Mouse (Mus musculus) megakaryocyte, embryonic 14.5 days (primary cell): ENCODE measurements at regions not wholly inside any gene's neighbourhood (a gene's known extent, or its start where the extent isn't known, plus 50 kb on each side); places are given as distances from the start of the nearest gene placed in this dataset.

Experiments used
- H3K27me3 ChIP-seq: replicated peaks from 2 replicates; pipeline ENCODE3; 2012; ENCODE audit warnings: inconsistent platforms
- H3K36me3 ChIP-seq: replicated peaks from 2 replicates; pipeline ENCODE3; 2012; ENCODE audit warnings: low read length, inconsistent platforms, mixed read lengths
- H3K4me1 ChIP-seq: 2 replicates; pipeline ENCODE4 v1.6.1; 2012; ENCODE audit warnings: inconsistent platforms
- H3K4me3 ChIP-seq: replicated peaks from 2 replicates; pipeline ENCODE3; 2012; ENCODE audit warnings: moderate library complexity, mild to moderate bottlenecking, inconsistent platforms
- H3K9me3 ChIP-seq: 2 replicates; pipeline ENCODE4 v1.6.1; 2012; ENCODE audit warnings: inconsistent platforms
- FLI1 ChIP-seq: IDR thresholded peaks from 2 replicates; pipeline ENCODE4 v1.6.1; 2012; ENCODE audit warnings: low read length, inconsistent platforms, mixed read lengths
- GATA1 ChIP-seq: IDR thresholded peaks from 3 replicates; pipeline ENCODE4 v1.6.1; 2012; ENCODE audit warnings: mixed read lengths, low read length, inconsistent platforms, borderline replicate concordance

DNA sequence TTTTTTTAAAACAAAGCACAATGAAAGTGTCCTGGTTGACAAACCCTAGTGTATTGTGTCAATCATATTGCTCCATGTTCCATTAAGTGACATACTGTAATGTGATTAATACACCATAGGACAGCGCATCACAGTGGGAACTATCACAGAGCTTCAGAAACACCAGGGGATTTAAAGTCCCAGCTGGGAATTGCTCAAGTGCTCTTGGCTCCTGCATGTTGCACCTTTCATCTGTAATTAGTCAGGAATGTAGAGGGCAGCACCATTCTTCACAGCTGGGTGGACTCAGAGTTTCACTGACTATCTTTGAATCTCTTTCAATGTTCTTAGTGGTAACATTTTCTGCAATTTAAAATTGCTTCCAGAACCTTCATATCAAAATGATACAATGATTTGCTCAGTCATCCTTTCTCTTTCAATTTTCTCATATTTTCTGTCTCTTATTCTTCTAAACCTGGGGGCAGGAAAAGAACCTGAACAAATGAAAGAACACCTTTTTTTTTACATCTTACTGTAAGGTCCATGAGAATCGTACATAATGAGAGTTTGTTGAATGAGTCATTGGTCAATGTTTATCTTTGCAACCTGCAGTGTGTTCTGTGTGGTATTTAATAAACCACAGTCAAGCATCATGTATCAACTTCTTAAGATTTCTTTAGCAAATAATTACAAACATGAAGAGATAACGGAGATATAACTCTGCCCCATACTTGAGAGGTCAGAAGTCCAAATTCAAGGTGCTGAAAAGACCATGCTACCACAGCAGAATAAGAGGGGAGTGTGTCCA lies 333.0 kb downstream of the Etaa1 start:
- Histone ChIP-seq H3K27me3 (no peaks in the 10 kb centered on the region), H3K4me1 (no peaks in the 10 kb centered on the region), H3K9me3 (no peaks in the 10 kb centered on the region), H3K36me3 (no peaks in the 10 kb centered on the region), H3K4me3 (no peak overlapping the region)
- TF ChIP-seq FLI1: no peak
- TF ChIP-seq GATA1: no peak

DNA sequence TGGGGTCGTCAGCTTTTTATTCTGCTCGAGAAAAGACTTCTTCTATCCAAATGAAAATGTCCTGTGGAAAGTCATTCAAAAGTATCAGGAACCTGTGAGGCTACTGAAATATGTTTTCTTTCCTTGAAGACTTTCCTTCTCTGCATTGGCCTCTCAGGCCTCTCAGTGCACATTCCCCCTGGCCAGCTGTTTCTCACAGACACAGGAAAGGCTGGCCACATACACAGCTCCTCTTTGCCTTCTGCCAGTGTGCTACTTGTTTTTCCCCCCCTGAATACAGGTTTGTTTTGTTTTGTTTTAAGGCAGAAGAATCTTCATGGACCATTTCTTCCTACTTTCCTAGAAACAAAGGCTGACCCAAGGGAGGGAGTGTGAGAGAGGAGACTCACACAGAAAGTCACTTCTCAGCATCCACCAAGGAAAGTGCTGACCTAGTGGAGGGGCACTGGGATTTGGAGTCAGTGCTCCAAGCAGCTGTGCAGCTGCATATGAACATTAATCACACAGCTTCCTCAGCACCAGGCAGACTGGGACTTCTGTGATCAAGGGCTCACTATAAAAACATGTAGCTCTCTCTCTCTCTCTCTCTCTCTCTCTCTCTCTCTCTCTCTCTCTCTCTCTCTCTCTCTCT lies 324.0 kb downstream of the Etaa1 start:
- H3K4me1 ChIP-seq: no peaks in the 10 kb centered on the region
- H3K4me3 ChIP-seq: no peak overlapping the region
- H3K36me3 ChIP-seq: no peaks in the 10 kb centered on the region
- no peaks in the 10 kb centered on the region for H3K27me3 ChIP-seq
- no peaks in the 10 kb centered on the region for H3K9me3 ChIP-seq
- no peak for TF ChIP-seq FLI1
- TF ChIP-seq GATA1: no peak

DNA sequence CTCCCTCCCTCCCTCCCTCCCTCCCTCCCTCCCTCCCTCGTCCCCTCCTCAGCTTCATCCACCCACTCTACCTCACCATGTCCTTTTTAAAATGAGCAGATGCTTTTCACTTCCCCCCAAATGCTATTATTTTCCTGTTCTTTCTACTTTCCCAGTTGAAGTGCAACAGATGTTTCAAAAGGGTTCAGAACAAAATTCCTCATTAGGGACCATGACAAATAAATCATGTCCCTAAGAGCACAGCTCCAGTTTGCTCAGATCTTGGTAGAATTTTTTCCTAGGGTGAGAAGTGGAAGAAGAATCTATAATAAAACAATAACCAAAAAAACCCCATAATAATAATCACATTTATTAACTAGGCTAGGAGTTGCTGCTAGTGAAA lies 323.5 kb downstream of the Etaa1 start:
- no peak overlapping the region for H3K4me3 ChIP-seq
- no peaks in the 10 kb centered on the region for H3K4me1 ChIP-seq
- no peaks in the 10 kb centered on the region for H3K27me3 ChIP-seq
- no peak for TF ChIP-seq GATA1
- TF ChIP-seq FLI1: no peak
- no peaks in the 10 kb centered on the region for H3K9me3 ChIP-seq
- H3K36me3 ChIP-seq: no peaks in the 10 kb centered on the region

DNA sequence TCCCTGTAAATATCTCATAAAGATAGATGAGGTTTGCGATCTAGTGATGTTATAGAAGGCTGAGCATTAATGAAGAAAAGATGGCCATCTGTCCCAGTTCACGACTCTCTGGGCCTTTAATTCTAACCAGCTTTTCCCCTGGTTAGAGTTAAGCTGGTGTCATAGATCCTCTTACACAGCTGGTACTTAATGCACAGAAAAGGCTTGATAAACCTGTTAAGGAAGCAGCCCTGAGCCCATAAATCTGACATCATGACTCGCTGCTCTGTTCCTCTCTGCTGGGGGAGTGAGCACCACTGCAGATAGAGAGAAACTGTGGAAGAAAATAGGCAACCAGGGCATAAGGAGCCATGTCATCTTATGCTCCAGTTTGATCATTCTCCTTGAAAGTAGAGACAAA lies 316.5 kb downstream of the Etaa1 start:
- no peaks in the 10 kb centered on the region for H3K36me3 ChIP-seq
- no peaks in the 10 kb centered on the region for H3K27me3 ChIP-seq
- no peak for TF ChIP-seq FLI1
- no peaks in the 10 kb centered on the region for H3K9me3 ChIP-seq
- H3K4me3 ChIP-seq: no peak overlapping the region
- no peaks in the 10 kb centered on the region for H3K4me1 ChIP-seq

DNA sequence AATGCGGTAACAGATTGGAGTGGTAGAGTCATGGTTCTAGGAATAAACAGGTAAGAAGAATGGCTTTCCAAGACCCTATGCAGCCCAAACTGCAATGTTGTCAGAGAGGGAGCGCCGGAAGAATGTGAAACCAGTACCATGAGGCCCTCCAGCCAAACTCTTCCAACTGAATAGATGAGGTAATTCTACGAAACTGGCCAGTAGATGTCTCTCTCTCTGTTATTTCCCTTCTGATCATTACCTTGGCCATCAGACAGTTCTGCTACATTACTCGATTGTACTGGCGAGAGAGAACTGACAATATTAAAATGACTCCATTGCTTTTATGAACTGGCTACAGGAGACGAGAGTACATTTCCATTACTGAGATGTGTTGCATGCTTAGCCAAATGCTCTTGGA lies 313.8 kb downstream of the Etaa1 start:
- no peaks in the 10 kb centered on the region for H3K4me1 ChIP-seq

DNA sequence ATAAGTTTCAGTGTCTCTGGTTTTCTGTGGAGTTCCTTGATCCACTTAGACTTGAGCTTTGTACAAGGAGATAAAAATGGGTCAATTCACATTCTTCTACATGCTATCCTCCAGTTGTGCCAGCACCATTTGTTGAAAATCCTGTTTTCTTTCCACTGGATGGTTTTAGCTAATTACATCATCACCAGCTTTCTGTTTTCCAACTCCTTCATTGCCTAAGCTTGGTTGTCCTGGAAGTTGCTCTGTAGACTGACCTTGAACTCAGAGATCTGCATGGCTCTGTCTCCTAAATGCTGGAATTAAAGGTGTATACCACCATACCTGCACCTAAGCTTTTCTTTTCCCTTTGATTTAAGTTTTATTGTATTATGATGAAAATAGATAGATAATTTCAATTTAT lies 306.2 kb downstream of the Etaa1 start:
- Histone ChIP-seq H3K9me3 (no peaks in the 10 kb centered on the region), H3K27me3 (no peaks in the 10 kb centered on the region), H3K4me1 (no peaks in the 10 kb centered on the region), H3K36me3 (no peaks in the 10 kb centered on the region), H3K4me3 (no peak overlapping the region)
- TF ChIP-seq GATA1: no peak
- TF ChIP-seq FLI1: no peak

More for the DNA sequence above, 313.8 kb downstream of the Etaa1 start:
- Histone ChIP-seq H3K27me3 (no peaks in the 10 kb centered on the region), H3K4me3 (no peak overlapping the region), H3K9me3 (no peaks in the 10 kb centered on the region), H3K36me3 (no peaks in the 10 kb centered on the region)
- TF ChIP-seq FLI1 (no peak), GATA1 (no peak)

DNA sequence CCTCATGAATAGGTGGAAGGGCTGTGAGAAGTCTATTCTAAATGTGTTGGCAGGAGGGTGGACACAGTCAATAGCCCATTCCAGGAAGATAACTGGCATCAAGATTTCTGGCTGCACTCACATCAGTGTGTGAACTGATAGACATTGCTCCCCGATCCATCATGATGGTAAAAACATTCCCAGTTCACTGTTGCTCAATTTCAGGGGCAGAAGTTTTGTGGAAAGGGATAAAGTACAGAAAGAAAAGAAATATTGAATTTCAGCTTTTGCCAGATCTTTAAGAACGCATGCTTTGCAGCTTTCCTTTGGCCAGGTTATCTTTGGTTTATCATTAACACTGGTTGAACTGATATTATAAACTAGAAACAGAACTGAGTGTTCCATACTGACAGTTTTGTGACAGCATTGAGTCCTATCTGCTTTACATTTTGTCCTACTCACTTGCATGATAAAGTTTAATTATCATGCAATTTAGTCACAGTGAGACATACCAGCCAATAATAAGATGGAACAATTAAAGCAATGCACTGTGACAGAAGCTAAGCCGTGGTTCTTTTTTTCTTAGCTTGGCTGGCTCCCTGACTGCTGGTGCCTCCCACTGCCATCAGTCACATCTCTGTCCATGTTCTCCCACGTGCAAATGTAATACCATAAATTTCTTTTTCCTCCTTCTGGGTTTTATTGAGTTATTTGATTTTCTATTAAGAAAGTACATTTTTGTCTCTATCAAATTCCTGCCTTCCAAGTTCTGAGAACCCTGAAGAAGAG lies 302.1 kb downstream of the Etaa1 start:
- no peaks in the 10 kb centered on the region for H3K9me3 ChIP-seq
- no peaks in the 10 kb centered on the region for H3K4me1 ChIP-seq
- no peak overlapping the region for H3K4me3 ChIP-seq
- no peaks in the 10 kb centered on the region for H3K27me3 ChIP-seq
- no peak for TF ChIP-seq GATA1
- no peak for TF ChIP-seq FLI1
- no peaks in the 10 kb centered on the region for H3K36me3 ChIP-seq

DNA sequence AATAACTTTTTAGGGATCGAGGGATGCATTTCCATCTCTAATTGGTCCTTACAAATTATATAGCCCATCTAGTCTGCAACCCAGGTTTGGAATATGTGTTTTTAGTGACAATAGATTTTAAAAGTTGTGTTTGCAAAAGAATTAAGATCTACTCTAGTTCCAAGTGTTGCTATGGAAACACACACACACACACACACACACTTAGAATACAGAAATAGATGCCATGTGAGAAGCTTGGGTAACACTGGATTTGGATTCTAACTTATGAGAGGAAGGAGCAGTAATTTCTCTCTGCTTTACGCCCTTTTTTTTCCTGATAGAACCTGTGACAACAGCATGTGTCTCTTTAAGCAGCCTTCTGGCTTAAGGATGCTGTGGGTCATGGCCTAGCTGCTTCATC lies 297.8 kb downstream of the Etaa1 start:
- H3K9me3 ChIP-seq: no peaks in the 10 kb centered on the region
- no peaks in the 10 kb centered on the region for H3K4me1 ChIP-seq
- no peaks in the 10 kb centered on the region for H3K36me3 ChIP-seq
- TF ChIP-seq FLI1: no peak
- TF ChIP-seq GATA1: no peak
- no peak overlapping the region for H3K4me3 ChIP-seq
- no peaks in the 10 kb centered on the region for H3K27me3 ChIP-seq

DNA sequence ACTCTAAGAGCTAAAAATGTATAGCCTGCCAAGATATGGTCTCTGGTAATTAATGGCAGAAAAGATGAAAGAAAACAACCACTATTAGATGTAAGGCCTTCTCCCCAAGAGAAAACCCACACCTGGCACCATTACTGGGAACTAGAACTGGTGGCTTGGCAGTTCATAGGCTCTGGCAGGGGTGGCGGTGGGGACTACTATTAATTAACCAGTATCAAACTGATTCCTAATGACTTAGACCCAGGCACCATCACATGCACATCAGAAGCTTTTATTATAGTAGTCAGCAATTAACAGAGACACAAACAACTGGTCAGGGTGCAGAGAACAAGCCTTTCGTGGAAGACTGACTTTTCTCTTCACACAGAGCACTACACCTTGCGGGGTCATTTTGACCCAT lies 296.0 kb downstream of the Etaa1 start:
- no peaks in the 10 kb centered on the region for H3K4me1 ChIP-seq
- H3K4me3 ChIP-seq: no peak overlapping the region
- TF ChIP-seq GATA1 (no peak), FLI1 (no peak)
- H3K9me3 ChIP-seq: no peaks in the 10 kb centered on the region
- no peaks in the 10 kb centered on the region for H3K36me3 ChIP-seq
- no peaks in the 10 kb centered on the region for H3K27me3 ChIP-seq

DNA sequence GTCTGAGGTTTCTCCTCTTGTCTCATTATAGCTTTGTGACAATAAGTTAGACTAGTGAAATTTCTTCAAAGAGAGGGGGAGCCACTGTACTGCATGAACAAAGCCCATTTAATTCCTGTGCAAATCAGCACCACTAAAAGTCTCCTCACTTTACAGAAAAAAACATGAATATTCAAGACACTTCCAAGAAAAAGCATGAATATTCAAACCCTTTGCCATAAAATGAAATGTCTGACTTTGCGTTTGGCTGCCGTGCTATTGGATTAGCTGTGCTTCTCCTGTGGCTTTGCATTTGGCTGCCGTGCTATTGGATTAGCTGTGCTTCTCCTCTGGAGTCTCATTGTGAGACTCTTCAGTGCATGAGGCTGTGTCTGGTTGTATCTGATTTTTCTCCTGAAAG lies 295.4 kb downstream of the Etaa1 start:
- Histone ChIP-seq H3K4me3 (no peak overlapping the region), H3K36me3 (no peaks in the 10 kb centered on the region), H3K27me3 (no peaks in the 10 kb centered on the region), H3K9me3 (no peaks in the 10 kb centered on the region), H3K4me1 (no peaks in the 10 kb centered on the region)
- TF ChIP-seq FLI1 (no peak), GATA1 (no peak)
